Mouse (Mus musculus): ENCODE measurements around the gene Mta2. TPM values are rescaled to one million over a fixed set of nuclear protein-coding genes. Genes with fewer than 3 reads are reported as not detected.
"Not testable (repeated sequence)": the region's sequence is repeated elsewhere in the genome, so short reads cannot be mapped to it uniquely, and the experiment has no call there.

The Mta2 gene
- total RNA-seq, 2 experiments from 2014 or later, result 58.0 to 68.7 TPM

DNA sequence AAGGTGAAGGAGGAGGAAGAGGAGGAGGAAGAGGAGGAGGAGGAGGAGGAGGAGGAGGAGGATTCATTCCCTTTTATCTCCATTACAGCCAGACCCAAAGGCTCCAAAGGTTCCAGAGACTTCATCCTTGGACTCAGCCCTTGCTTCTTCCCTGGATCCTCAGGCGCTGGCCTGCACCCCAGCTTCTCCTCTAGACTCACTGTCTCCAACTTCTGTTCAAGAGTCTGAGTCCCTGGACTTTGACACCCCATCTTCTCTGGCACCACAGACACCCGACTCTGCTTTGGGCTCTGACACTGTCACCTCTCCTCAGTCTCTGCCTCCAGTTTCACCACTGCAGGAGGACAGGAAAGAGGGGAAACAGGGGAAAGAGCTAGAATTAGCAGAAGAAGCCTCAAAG lies 20.6 kb downstream of the Mta2 start:
- TF ChIP-seq CTCF (conservative IDR thresholded peaks at IDR 0.05), result no peak
- no peak overlapping the region for H3K4me3 ChIP-seq
- H3K27ac ChIP-seq, result peak overlapping the region; percentile 72
- DNase-seq (ENCODE audit: low spot score in 2 of 2), result no peak

DNA sequence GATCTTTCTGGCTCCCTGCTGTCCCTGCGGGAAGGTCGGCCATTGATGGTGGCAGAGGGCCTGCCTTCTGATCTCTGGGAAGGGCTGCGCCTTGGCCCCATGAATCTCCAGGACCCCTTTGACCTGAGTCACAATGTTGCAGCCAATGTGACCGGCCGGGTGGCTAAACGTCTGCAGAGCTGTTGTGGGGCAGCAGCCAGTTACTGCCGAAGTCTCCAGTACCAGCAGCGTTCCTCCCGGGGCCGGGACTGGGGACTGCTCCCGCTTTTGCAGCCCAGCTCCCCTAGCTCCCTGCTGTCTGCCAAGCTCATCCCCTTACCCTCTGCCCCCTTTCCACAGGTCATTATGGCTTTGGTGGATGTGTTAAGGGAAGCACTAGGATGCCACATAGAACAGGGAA lies 23.4 kb downstream of the Mta2 start:
- Histone ChIP-seq H3K4me3 (no peak overlapping the region), H3K27ac (no peak overlapping the region)
- no peak for TF ChIP-seq CTCF (conservative IDR thresholded peaks at IDR 0.05)
- no peak for DNase-seq (ENCODE audit: low spot score in 2 of 2)

DNA sequence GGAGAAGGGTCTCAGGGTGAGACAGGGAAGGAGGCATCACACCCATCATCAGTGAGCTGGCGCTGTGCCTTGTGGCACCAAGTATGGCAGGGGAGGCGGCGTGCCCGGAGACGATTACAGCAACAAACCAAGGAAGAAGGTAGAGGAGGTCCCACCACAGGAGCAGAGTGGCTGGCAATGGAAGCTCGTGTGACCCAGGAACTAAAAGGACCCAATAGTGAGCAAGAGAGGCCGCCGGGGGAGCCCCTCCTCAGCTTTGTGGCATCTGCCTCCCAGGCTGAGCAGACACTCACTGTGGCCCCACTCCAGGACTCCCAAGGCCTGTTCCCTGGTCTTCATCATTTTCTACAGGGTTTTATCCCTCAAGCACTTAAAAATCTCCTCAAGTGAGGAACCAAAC lies 24.1 kb downstream of the Mta2 start:
- no peak for DNase-seq (ENCODE audit: low spot score in 2 of 2)
- Histone ChIP-seq H3K27ac (peak overlapping the region; percentile 98), H3K4me3 (peak overlapping the region; percentile 86)
- TF ChIP-seq CTCF (conservative IDR thresholded peaks at IDR 0.05), result no peak

DNA sequence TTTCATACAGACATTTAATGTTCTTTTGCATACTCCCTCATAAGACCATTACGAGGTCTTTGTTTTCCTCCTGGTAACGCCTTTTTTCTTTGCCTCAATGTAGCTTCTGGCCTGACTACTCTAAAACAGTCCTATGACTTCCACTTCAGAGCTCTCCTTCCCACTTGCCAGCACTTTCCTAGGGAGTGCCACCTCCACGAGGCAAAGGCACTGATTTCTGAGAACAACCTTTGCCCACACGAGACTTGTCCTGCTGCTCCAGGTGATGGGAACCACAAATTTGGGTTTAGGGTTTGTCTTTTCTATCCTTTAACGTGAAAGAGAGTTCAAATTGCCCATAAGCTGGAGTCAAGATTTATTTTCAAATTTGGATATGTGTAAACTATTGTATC lies 24.5 kb downstream of the Mta2 start:
- Histone ChIP-seq H3K27ac (peak overlapping the region; percentile 98), H3K4me3 (peak overlapping the region; percentile 86)
- no peak for TF ChIP-seq CTCF (conservative IDR thresholded peaks at IDR 0.05)
- DNase-seq (ENCODE audit: low spot score in 2 of 2), result no peak

DNA sequence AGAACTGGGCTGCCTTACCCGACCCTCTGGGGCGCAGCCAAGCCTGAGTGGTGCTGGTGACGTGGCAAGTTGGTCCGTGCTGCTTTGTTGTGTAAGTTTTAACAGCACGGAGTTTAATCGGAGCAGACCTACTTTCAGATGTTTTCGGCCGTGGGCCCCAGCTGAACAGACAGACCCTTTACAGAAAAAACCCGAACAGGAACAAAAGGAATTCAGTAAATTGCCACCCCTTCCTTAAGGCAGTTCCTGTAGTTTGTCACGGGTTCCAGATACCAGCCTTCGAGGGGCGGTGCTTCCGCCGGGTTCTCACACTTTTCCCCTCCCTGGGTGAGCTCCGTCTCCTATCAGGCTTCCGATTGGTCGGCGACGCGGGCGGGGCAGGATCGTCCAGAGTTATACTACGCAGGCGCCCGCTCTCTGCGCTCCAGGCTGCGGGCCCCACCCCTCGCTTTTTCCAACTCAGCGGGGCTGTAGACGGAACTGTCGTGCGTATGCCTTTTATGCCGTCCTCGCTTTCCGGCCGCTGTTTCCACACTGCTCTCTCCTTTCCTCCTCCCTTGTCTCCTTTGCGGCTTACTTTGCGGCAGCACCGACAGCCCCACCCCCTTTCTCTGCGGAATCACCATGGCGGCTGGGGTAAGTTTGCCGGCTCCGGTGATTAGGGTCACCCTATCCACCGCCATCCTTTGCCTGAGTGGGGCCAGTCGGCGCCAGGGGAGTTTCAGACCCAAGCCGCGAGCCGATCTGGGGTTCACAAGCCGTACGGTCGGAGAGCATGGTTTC lies 25.1 kb downstream of the Mta2 start, which contains the start of gene Eef1g:
Gene Eef1g, plus strand, starts transcription at position 452 of the 783 bp plus-strand sequence.
- H3K4me3 ChIP-seq, result peak within 1 kb of the TSS; percentile 86
- peak; percentile 99 to 100 for DNase-seq (ENCODE audit: low spot score in 2 of 2)
- no peak for TF ChIP-seq CTCF (conservative IDR thresholded peaks at IDR 0.05)
- peak within 1 kb of the TSS; percentile 98 for H3K27ac ChIP-seq

DNA sequence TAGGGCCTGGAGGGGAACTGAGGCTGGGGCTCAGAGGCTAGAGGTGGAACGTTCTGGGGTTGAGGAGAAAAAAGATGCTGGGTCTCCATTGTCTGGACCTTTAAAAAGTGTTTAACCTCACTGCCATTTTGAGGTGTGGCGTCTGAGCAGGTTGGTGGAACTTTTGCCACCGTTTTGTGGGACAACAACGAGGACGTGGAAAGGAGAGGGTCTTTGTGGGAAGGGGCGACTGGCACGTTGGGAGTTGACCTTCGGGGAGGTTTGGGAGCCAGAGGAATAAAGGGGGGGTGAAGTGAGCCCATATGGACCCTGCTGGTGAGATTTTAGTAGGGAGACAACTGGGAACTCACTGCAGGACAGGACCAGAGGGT lies 25.7 kb downstream of the Mta2 start:
- TF ChIP-seq CTCF (conservative IDR thresholded peaks at IDR 0.05), result no peak
- DNase-seq (ENCODE audit: low spot score in 2 of 2), result no peak

DNA sequence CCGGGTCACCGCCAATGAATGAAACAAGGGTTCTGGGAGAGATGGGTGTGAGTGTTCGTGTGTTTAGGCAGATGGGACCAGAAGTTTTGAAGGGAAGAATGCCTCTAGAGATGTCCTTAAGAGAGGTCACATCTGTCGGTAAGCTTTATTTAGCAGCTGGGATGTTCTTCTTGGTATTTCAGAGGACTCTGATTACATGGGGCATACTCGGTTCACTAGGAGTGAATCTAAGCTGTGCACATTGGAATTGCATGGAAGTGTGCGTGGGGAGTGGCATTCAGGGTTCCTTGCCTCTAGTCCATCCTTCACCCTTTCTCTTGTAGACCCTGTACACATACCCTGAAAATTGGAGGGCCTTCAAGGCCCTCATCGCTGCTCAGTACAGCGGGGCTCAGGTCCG lies 26.2 kb downstream of the Mta2 start:
- no peak for DNase-seq (ENCODE audit: low spot score in 2 of 2)
- H3K27ac ChIP-seq, result peak overlapping the region; percentile 91
- peak overlapping the region; percentile 86 for H3K4me3 ChIP-seq
- no peak for TF ChIP-seq CTCF (conservative IDR thresholded peaks at IDR 0.05)

More for the DNA sequence above, 25.7 kb downstream of the Mta2 start:
- peak overlapping the region; percentile 91 for H3K27ac ChIP-seq
- peak overlapping the region; percentile 86 for H3K4me3 ChIP-seq

DNA sequence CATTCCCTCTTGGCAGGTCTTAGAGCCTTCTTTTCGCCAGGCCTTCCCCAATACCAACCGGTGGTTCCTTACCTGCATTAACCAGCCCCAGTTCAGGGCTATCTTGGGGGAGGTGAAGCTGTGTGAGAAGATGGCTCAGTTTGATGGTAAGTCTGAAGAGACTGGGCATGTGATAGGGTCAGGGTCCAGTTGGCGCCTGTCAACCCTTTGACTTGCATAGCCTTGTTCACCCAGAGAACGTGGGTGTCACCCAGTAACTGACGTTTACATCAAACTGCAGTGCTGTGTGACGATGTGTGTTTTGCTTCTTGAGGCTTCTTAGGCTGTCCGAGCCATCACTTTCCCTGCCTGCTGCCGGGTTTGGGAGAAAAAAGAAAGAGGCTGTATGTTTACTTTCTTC lies 30.8 kb downstream of the Mta2 start:
- DNase-seq (ENCODE audit: low spot score in 2 of 2); H3K27ac ChIP-seq; H3K4me3 ChIP-seq: not testable (repeated sequence)

DNA sequence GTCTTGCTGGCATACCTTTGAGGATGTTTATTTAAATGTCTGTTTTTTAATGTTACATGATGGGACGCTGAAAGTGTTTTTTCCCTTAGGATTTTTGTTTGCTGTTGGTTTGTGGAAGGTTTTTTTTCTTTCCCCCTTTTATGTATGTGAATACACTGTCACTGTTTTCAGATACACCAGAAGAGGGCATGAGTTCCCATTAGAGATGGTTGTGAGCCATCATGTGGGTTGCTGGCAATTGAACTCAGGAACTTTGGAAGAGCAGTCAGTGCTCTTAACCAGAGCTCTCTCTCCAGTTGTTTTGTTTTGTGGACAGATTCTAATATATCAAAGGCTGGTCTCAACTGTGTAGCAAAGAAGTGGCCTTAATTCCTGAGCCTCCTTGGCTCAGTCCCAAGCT lies 33.0 kb downstream of the Mta2 start:
- Histone ChIP-seq H3K27ac (no peak overlapping the region), H3K4me3 (no peak overlapping the region)
- TF ChIP-seq CTCF (conservative IDR thresholded peaks at IDR 0.05), result peak; percentile 51
- no peak for DNase-seq (ENCODE audit: low spot score in 2 of 2)

DNA sequence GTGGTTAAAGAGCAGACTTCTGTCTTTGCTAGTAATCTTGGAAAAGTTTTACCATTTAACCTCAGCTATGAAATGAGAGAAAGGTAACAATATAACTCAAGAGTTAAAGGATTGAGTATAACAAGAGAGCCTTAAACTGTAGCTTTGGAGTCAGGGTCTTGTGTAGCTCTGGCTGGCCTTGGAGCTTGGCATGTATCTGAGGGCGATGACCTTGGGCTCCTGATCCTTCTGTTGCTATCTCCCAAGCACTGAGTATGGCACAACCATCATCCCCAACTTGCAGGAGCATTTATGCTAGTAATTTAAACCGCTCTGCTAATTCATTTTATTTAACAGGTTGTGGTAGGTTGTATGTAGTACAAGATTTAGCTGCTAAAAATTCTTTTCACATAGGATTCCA lies 33.8 kb downstream of the Mta2 start:
- Histone ChIP-seq H3K27ac (no peak overlapping the region), H3K4me3 (no peak overlapping the region)
- TF ChIP-seq CTCF (conservative IDR thresholded peaks at IDR 0.05), result no peak
- DNase-seq (ENCODE audit: low spot score in 2 of 2), result no peak

DNA sequence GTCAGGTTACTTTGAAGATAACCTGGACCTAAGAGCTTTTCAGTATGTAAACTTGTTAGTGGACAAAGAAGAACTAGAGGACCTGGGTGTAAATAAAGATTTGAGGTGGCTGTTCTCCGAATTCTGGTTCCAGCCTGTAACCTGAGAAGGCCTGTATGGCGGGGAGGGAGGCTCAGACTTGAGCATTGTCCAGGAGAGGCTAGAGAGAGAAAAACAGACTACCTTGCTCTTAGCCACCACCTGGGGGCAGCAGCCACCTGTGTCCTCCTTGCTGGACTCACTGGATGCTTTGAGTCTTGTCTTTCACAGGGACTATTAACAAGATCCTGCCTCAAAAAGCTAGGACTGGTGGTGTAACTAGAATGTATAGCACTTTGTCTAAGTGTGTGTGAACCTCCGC lies 34.9 kb downstream of the Mta2 start:
- H3K4me3 ChIP-seq, result no peak overlapping the region
- H3K27ac ChIP-seq, result no peak overlapping the region
- no peak for DNase-seq (ENCODE audit: low spot score in 2 of 2)
- peak; percentile 82 for TF ChIP-seq CTCF (conservative IDR thresholded peaks at IDR 0.05)

DNA sequence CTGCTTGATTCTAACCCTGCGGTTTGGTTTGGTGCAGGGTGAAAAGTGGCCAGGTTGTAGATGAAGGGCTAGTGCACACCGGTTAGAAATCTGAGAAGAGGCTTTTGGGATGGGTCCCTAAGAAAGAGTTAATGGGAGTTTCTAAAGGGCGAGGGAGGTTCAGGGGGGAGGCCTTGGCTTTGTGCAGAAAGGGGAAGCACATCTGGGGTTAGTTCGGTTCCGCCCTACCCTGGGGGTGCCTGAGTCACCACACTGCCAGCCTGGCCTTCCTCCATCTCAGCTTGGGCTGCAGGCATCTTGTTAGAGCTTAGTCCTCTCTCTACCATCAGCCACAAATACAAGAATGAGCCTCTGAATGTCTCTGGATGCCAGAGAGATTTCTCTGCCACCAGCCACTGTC lies 39.1 kb downstream of the Mta2 start:
- no peak overlapping the region; the same call in 1 of the 2 replicates for H3K27ac ChIP-seq
- no peak overlapping the region for H3K4me3 ChIP-seq
- TF ChIP-seq CTCF (conservative IDR thresholded peaks at IDR 0.05), result no peak
- DNase-seq (ENCODE audit: low spot score in 2 of 2), result no peak

DNA sequence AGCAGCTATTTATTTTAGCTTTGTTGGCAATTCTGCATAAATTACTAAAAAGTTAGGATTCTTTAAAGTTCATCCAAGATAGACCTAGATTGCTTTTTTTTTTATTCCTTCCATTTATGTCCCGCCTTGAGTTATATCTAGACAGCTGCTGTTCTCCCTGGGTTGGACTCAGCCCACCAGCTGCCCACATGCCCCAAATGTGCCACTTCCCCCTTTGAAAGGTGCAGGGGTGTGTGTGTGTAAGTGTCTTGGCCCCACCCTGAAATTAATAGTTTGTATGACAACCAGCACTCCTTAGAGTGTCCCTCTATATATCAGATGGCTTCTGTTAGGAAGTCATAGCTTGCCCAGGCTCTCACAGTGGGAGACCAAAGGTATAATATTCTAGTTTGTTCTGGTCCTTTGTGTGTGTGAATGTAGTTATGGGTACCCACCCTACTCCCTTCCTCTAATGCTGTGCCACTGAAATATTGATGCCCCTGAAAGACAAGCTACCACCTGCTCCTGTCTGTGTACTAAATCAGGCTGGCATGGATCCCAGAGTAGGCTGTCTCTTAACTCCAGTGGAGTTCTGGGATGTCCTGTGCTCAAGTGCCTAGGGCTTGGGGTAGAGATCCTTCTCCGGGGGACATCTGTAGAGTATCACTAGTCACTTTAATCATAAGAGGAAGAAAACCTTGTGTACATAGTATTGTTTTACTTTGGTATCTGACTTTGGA lies 39.9 kb downstream of the Mta2 start:
- H3K27ac ChIP-seq, result no peak overlapping the region; the same call in 1 of the 2 replicates
- DNase-seq (ENCODE audit: low spot score in 2 of 2), result no peak

More for the DNA sequence above, 39.9 kb downstream of the Mta2 start:
- H3K4me3 ChIP-seq, result no peak overlapping the region
- TF ChIP-seq CTCF (conservative IDR thresholded peaks at IDR 0.05), result no peak
